Mouse (Mus musculus) frontal cortex, postnatal 10 days (tissue): ENCODE results near the gene Snx10.

Experiments
- DNase-seq, 2 experiments: peaks; one replicate each; pipeline ENCODE4 v3.0.0; 2022; ENCODE audit warnings: low spot score in 2 of 2, mixed read lengths in 1 of 2

The Snx10 gene

DNA sequence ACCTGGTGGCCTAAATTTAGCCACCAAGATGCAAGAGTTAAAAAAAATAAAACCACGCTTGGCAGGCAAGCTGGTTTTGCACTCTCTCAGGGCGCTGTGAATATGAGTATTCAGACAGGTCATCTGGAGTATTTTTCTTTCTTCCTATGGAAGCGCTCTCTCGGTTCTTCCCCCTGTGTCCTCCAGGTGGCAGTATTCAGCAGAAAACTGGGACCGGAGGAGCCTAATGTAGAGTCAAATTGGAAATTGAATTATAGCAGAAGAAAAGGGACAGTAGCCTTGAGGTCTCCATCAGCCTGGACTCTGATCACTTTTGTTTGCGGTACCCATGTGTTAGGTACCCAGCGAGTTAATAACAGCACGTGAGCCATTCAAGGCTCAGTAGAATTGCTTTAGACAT, 62.3 kb downstream of the Snx10 start:
- peak in 1 of 2 experiments; percentile 60 for DNase-seq

DNA sequence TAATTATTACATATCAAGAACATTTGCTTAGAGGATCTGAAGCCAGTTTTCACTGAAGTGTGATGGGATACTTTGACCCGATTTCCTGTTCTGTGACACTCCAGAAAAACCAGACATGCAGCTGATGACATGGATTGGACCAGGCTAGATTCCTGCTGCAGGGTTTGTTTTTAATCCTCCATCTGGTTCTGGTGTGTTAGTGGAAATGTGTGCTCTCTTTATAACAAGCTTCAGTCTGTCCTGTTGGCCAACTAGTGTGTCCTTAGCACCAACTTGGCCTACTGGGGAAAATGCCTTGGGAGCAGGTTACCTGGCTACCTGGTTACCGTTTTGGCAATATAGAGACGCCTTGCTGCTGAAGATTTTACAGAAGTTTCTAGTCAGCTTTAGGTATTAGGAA, 63.6 kb downstream of the Snx10 start:
- no peak for DNase-seq

- DNase-seq: no peak
Observed at GRCm38 (mm10) chr6:51591264-51591663, 67.6 kb downstream of the Snx10 start.

GRCm38 (mm10) chr6:51591844-51592243, 68.1 kb downstream of the Snx10 start:
- no peak for DNase-seq

DNA sequence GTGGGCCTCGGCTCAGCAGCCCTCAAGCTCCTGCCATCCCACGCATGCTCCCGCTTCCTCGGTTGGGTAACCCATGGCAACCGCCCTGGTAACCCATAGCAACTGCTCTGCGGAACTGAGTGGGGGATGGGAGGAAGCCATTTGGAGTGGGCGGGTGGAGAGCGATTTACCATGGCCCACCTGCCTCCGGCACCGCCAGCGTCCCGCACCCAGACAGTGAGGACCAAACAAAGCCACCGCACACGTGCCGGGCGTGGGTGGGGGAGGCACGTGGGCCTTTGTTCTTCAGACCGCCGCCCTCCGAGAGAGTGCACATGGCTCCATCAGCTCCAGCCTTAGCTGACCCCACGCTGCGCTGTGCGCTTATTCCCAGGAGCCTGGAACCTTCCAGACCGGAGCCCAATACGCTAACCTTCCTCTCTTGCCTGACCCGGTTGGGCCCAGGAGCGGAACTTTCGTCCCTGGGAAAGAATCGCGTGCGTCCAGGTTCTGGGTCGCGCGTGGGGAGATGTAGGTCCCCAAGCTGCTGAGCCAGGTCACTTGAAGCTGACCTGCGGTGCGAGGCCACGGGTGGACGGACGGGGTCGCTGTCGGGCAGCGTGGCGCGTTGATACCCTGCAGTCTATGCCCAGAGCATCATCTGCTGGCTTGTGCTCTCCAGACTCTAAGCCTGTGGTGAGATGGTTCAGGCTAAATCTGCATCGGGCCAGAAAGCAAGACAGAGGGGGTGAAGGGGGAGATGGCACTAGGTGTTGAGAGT, 68.8 kb downstream of the Snx10 start:
- peak; percentile 95 to 96 for DNase-seq

DNA sequence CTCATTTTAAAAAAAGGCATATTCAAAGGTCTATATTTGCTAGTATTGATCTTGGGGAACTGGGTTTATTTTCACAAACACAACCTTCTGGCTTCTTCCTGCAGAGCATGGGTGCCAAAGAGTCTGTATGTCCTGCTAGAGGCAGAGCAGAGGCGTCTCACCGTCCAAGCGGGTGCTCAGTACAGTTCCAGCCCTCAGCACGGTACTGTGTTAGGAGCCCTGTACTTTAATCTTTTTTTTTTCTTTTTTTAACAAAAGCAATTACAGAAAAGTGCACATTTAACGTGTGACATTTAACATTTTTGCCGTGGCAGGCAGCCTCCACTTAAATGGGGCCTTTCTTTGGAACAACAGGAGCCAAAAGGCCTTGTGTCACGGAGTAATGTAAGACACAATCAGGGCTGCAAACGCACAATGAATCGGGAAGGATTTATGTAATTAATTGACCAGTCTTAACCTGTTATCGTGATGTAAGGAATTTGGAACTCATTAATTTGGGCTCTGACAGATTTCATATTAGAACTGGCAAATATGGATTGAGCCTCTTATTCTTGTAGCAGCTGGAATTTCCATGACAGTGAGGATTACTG, 69.8 kb downstream of the Snx10 start:
- no peak for DNase-seq

DNA sequence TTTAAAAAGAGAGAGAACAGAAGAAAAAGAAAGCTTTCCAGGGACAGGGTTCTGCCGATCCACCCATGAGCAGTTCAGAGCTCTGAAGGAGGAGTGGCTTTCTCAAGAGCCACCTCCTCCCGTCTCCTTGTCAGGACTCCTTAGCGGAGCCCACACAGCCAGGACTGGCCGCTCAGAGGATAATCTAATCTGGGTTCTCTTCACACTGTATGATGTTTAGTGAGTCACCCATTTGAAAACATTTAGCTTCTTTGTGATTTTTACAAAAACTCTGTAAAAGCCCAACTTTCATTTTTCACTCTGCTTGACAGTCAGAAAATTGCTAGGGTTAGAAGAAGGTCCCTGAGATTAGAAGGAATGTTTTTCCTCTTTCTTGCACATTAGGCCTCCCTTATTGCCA, 70.8 kb downstream of the Snx10 start:
- no peak for DNase-seq

- DNase-seq: no peak
Observed at GRCm38 (mm10) chr6:51598058-51598457, 74.4 kb downstream of the Snx10 start.

- no peak for DNase-seq
Observed at GRCm38 (mm10) chr6:51600412-51600811, 76.7 kb downstream of the Snx10 start.

DNA sequence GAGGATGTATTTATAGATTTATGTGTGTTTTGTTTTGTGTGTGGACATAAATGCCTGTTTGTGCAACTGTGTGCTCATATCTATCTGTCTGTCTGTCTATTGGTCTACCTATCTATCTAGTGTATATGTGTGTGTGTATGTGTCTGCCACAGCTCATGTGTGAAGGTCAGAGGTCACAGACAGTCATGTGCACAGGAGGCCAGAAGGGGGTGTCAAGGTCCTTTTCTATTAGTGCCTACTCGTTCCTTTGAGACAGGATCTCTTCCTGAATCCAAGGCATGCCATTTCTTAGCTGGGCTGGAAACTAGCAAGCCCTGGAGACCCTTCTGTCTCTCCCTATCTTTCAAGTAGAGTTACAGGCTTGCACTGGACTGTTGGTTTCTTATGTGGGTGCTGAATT, 78.6 kb downstream of the Snx10 start:
- no peak for DNase-seq

- no peak for DNase-seq
Observed at GRCm38 (mm10) chr6:51603691-51604090, 80.0 kb downstream of the Snx10 start.

DNA sequence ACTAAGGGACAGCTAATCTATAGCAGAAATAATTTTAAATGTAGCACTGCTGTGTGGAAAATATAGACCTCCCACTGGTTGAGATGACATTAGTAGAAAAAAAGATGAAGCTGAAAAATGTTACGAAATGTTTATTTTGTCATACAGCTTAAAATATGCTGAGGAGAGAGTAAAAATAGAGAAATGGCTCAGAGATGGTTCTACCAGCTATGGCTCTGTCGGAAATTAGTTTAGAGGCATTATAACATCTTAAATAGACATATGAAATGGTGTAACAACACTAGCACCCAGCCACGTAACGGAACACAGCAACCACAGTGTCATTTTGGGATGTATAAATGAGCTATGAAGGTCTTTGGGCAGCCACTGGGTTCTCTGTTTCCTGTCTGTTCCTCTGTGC, 82.5 kb downstream of the Snx10 start:
- no peak for DNase-seq

- no peak for DNase-seq
Observed at GRCm38 (mm10) chr6:51606803-51607202, 83.1 kb downstream of the Snx10 start.

GRCm38 (mm10) chr6:51611621-51612020, 87.9 kb downstream of the Snx10 start:
- DNase-seq: no peak

DNA sequence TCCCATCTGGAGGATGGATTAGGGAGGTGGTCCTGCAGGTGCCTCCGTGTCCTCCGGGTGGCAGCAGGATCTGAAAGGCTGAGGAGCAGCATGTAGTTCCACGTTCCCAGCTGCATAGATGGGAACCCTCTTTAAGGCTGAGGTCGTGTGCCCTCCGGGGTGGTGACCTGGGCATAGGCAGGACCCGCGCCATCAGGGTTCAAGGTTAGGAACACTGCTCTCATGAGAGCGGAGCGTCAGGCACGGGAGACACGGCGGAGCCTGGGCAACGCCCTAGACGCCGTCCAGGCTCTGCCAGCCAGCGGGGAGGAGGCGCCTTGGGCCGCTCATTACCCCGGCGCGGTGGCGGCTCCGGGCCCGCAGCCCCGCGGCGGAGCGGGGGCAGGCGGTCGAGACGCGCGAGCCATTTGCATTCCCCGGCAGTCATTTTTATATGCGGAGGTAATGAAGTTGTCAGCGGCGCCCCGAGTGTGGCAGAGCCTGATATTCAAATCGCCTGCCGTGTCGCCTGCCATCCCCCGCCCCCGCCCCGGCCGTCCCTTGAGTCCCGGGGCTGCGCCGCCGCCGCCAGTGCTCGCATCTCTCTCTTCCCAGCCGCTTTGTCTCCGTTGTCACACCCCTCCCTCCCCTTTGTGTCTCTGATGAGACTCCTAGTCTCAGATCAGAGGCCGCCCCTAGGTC, 88.8 kb downstream of the Snx10 start:
- DNase-seq: peak; percentile 55 to 67

DNA sequence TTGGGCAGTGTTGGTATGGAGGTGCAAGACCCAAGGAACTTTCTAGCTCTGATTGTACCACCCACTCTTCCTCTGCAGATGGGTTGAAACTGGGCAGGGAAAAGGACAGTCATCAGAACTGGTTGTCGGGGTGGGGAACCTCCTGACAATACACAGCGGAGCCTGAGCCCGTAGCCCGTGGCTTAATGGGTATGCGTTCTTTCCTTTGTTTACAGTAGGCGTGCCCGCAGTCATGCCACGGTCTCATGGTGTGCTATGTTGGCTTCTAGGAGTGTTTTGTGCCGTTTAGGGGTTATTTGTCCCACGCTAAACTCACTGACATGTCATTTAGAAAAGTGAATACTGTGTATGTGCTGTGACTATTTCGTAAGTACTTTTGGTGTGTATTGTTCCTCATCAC, 90.0 kb downstream of the Snx10 start:
- DNase-seq: no peak

DNA sequence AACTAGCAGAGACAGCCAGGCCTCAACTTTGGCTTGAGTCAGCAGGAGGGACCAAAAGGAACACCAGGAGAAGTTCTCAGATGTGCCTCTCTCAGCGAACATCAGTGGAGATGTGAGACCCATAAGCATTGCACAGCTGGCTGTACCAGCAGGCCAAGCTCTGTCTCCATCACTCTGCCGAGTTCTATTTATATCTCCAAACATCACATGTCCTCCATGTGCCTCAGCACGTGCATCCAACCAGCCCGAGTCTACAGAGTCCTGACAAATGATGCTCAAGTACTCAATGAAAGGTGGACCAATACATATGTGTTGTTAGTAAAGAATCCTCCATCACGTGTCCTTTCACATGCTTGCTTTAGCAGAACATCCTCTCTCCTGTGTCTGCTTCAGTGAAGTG, 103.1 kb downstream of the Snx10 start:
- DNase-seq: no peak

GRCm38 (mm10) chr6:51629671-51630070, 106.0 kb downstream of the Snx10 start:
- no peak for DNase-seq

GRCm38 (mm10) chr6:51630184-51630583, 106.5 kb downstream of the Snx10 start:
- DNase-seq: no peak

DNA sequence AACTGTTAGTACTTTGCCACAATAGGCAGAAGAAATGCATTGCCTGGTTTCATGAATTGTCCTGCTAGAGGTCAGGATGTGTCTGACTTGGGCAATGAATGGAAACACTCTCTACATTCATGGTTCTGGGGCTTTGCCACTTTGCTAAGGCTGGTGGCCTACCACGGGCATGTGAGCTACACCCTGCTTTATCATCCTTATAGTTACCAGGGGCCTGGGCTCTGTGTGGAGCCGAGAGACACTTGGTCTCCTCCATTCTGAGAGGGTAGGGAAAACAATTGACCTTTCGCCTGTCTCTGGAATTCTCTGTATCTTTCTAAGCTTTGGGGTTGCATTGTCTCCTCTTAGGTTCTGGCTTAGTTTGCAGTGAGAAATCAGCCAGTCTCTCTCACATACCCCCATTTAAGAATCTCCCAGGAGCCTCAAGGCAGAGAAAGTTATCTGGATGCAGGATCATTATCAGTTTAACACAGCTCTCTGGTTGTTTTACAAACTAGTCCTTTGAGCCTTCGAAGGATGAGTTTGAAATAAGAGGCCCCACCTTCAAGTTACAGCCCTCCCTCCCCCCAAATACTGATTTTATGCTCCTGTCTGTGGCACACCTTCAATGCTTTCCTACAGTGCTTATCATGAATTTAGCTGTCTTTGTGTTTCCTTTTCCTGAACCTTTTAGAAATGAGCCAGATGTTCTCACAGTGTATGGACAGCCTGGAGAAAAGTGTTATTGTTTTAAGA, 109.4 kb downstream of the Snx10 start:
- no peak for DNase-seq

DNA sequence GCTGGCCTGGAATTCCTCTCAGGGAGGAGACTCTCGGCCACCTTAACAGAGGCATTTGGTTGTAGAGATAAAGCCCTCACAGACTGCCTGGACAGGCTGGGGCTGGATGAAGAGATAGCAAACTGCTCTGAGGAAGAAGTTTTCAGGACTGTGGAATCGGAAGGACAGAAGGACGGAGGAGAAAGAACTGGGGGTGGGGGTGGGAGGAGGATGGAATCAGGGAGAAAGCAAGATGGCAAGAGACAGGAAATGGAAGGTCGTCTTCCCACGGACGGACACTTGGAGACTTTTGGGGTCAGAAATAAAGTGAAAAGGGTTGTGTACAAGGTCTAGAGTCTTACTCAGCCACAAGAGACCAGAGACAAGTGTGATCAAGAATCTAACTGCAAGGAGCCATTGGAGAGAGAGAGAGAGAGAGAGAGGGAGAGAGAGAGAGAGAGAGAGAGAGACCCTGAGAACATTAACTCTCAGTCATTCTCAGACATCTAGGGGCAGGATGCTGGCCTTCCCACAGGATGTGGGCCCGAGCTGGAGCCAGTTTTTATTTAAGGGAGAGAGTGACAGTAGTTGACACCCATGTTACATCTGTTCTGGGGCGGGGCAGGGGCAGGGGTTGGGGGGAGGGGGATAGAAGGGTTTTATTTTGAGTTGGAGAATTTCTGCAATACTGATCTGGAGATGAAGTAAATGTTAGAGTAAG, 110.1 kb downstream of the Snx10 start:
- no peak for DNase-seq
